Mouse (Mus musculus): Measurements from ENCODE around the gene Prox1. TPM values are rescaled to one million over a fixed set of nuclear protein-coding genes. Genes with fewer than 3 reads are reported as not detected.

Prox1 gene
- total RNA-seq (2021) = 29.3 and 34.5 TPM in 2 replicates
- long read RNA-seq, experiment 1, partial matches to known transcripts = 0 of 3 reads
- long read RNA-seq, experiment 1, other reads (novel, unspliced or antisense) = 3 of 3 reads
- long read RNA-seq, experiment 2, full-length matches to known transcripts = 3 of 7 reads
- long read RNA-seq, experiment 2, partial matches to known transcripts = 0 of 7 reads
- long read RNA-seq, experiment 2, other reads (novel, unspliced or antisense) = 4 of 7 reads

- DNase-seq = peak; percentile 89
These were observed at the start of gene Prox1 for GRCm38 (mm10) chr1:190169911-190170818. TSS of gene Prox1 (minus strand) at chr1:190170714.

- DNase-seq = no peak
These were observed 46.1 kb upstream of the Prox1 start for GRCm38 (mm10) chr1:190216621-190217020.

GRCm38 (mm10) chr1:190214626-190215025 lies 44.1 kb upstream of the Prox1 start:
- DNase-seq = no peak

GRCm38 (mm10) chr1:190213175-190213574 lies 42.7 kb upstream of the Prox1 start:
- no peak for DNase-seq

GRCm38 (mm10) chr1:190207246-190207645 lies 36.7 kb upstream of the Prox1 start:
- DNase-seq = no peak

GRCm38 (mm10) chr1:190205691-190206090 lies 35.2 kb upstream of the Prox1 start:
- no peak for DNase-seq

- no peak for DNase-seq
These were observed 34.0 kb upstream of the Prox1 start for GRCm38 (mm10) chr1:190204378-190205070.

GRCm38 (mm10) chr1:190201696-190202095 lies 31.2 kb upstream of the Prox1 start:
- no peak for DNase-seq

GRCm38 (mm10) chr1:190200996-190201395 lies 30.5 kb upstream of the Prox1 start:
- DNase-seq = no peak

GRCm38 (mm10) chr1:190198247-190198646 lies 27.7 kb upstream of the Prox1 start:
- DNase-seq = no peak

- DNase-seq = no peak
These were observed 21.5 kb upstream of the Prox1 start for GRCm38 (mm10) chr1:190192011-190192410.

GRCm38 (mm10) chr1:190190231-190190965 lies 19.9 kb upstream of the Prox1 start:
- DNase-seq = no peak

- DNase-seq = no peak
These were observed 18.6 kb upstream of the Prox1 start for GRCm38 (mm10) chr1:190189125-190189524.

- DNase-seq = no peak
These were observed 15.8 kb upstream of the Prox1 start for GRCm38 (mm10) chr1:190186336-190186735.

- no peak for DNase-seq
These were observed 14.8 kb upstream of the Prox1 start for GRCm38 (mm10) chr1:190185284-190185683.

GRCm38 (mm10) chr1:190183574-190183973 lies 13.1 kb upstream of the Prox1 start:
- DNase-seq = no peak

- no peak for DNase-seq
These were observed 11.3 kb upstream of the Prox1 start for GRCm38 (mm10) chr1:190181765-190182164.

- no peak for DNase-seq
These were observed 10.3 kb upstream of the Prox1 start for GRCm38 (mm10) chr1:190180861-190181260.

- DNase-seq = no peak
These were observed 6.4 kb upstream of the Prox1 start for GRCm38 (mm10) chr1:190176961-190177360.

- DNase-seq = peak; percentile 64
These were observed 4.5 kb upstream of the Prox1 start for GRCm38 (mm10) chr1:190174671-190175661.

- DNase-seq = peak; percentile 39
These were observed 3.7 kb upstream of the Prox1 start for GRCm38 (mm10) chr1:190174231-190174630.

All from adrenal gland, postnatal 14 days (tissue).